Comparison of ENCODE assay signal across 8 mouse cellular contexts in the genomic region with DNA sequence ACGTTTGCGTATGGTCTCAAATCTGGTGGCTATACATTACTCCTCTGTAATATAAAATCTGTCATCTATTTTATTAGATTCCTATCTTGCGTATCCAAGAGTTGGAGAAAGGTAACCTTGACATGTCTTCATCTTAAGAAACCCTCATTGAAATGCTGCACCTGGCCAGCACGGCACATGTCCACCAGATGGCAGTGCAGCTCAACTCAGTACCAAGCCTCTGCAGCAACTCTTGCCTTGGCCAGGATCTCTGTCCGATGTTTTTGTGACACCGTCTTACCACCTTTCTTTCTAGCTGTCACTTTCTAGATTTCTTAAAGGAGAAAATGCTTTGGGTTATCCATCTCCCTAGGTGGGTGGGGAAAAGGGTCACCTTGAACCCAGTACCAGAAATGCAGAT.
A peak's percentile ranks its signal among the peaks of the same experiment; 100 is the strongest.
DNase-seq lines count a peak whose midpoint lies in the region; ATAC-seq and TF ChIP-seq lines count a peak whose summit lies in the region.
"Had no signal": no experiment of that assay in that cellular context is flagged by ENCODE, and none has a peak within 500 bp of the region (broad histone marks: within the 10 kb centered on the region; RNA-seq: fewer than 3 reads in every experiment).

No protein-coding gene starts in this region.

- TF ChIP-seq POLR2A in small intestine, adult 2 months (IDR thresholded peaks at IDR 0.05; ENCODE audit: low read depth, low read length): no peak

- no peaks in the 10 kb centered on the region for H3K36me3 ChIP-seq in intestine, embryonic 14.5 days (ENCODE audit: control insufficient read depth, insufficient read depth, low read length)
- H3K36me3 ChIP-seq in midbrain, embryonic 13.5 days: no peaks in the 10 kb centered on the region
- no peaks in the 10 kb centered on the region for H3K36me3 ChIP-seq in small intestine, adult 2 months (ENCODE audit: control insufficient read depth, insufficient read depth, low read length)

- peak; percentile 56 for DNase-seq in T-cell, adult 2 months (ENCODE audit: low spot score)
- peak; percentile 69 for DNase-seq in cerebellum, adult 9-11 months
- DNase-seq in frontal cortex, postnatal 25 days (ENCODE audit: low spot score in 2 of 2): peak; percentile 63 to 66
- DNase-seq in intestine, embryonic 14.5 days (ENCODE audit: low spot score): peak; percentile 83
- peak; percentile 12 to 39 for DNase-seq in left cerebral cortex, adult 8-10 months (ENCODE audit: low spot score in 2 of 2)

- no peaks in the 10 kb centered on the region for H3K9me3 ChIP-seq in intestine, embryonic 14.5 days (ENCODE audit: control insufficient read depth, low read length)
- H3K9me3 ChIP-seq in midbrain, embryonic 13.5 days: peaks cover 3% of the 10 kb centered on the region; the same call in 1 of the 2 replicates

- H3K27ac ChIP-seq in intestine, embryonic 14.5 days (ENCODE audit: low read depth): no peak overlapping the region
- H3K27ac ChIP-seq in midbrain, embryonic 13.5 days: no peak overlapping the region
- H3K27ac ChIP-seq in small intestine, adult 2 months (ENCODE audit: insufficient read depth, low read depth, low read length): no peak overlapping the region
- H3K27ac ChIP-seq: macrophage had no signal

- peak; percentile 95; the same call in 1 of the 2 replicates for TF ChIP-seq CTCF in small intestine, adult 2 months (IDR thresholded peaks at IDR 0.05; ENCODE audit: extremely low read depth, insufficient read length, insufficient replicate concordance, low read depth, low read length)

- no peak for ATAC-seq in intestine, embryonic 14.5 days (replicated peaks; ENCODE audit: low FRiP score, low TSS enrichment, low read depth)
- ATAC-seq in midbrain, embryonic 13.5 days: peak; percentile 69; the same call in 1 of the 2 replicates

- no peak overlapping the region for H3K9ac ChIP-seq in intestine, embryonic 14.5 days (ENCODE audit: low read length)
- no peak overlapping the region for H3K9ac ChIP-seq in midbrain, embryonic 13.5 days (replicated peaks)

- H3K4me2 ChIP-seq in intestine, embryonic 14.5 days (ENCODE audit: low read length): no peak overlapping the region
- no peak overlapping the region for H3K4me2 ChIP-seq in midbrain, embryonic 13.5 days (replicated peaks)

- H3K4me3 ChIP-seq in intestine, embryonic 14.5 days (ENCODE audit: low read depth, low read length): no peak overlapping the region
- no peak overlapping the region for H3K4me3 ChIP-seq in midbrain, embryonic 13.5 days (replicated peaks)
- H3K4me3 ChIP-seq in small intestine, adult 2 months (ENCODE audit: low read depth, low read length): no peak overlapping the region

- H3K27me3 ChIP-seq in intestine, embryonic 14.5 days (replicated peaks; ENCODE audit: control insufficient read depth, insufficient read depth, low read length): no peaks in the 10 kb centered on the region
- H3K27me3 ChIP-seq in midbrain, embryonic 13.5 days: no peaks in the 10 kb centered on the region
- no peaks in the 10 kb centered on the region for H3K27me3 ChIP-seq in small intestine, adult 2 months (ENCODE audit: control insufficient read depth, insufficient read depth, low read length)

- H3K4me1 ChIP-seq in intestine, embryonic 14.5 days (replicated peaks; ENCODE audit: control insufficient read depth, insufficient read depth, low read length): no peaks in the 10 kb centered on the region
- no peaks in the 10 kb centered on the region for H3K4me1 ChIP-seq in midbrain, embryonic 13.5 days (replicated peaks)
- peaks cover 3% of the 10 kb centered on the region; the same call in 1 of the 2 replicates for H3K4me1 ChIP-seq in small intestine, adult 2 months (ENCODE audit: control insufficient read depth, insufficient read depth, insufficient read length, low read length)

- 23% methylated on average over 6 of the region's 6 CpGs for WGBS in intestine, embryonic 14.5 days
- 31% methylated on average over 6 of the region's 6 CpGs for WGBS in midbrain, embryonic 13.5 days
- 31% methylated on average over 6 of the region's 6 CpGs for WGBS in small intestine, adult 2 months

Comparison
In these comparisons a context has a peak if more than half of its experiments do, and no peak if none do; other contexts are left out.
1. DNase-seq: peak in every context shown above with its lines; median percentile 83 in intestine, embryonic 14.5 days; 69 in cerebellum, adult 9-11 months; 64 in frontal cortex, postnatal 25 days; 56 in T-cell, adult 2 months; 26 in left cerebral cortex, adult 8-10 months.